In genomic region chr3:96262979-96263550, GRCm38 (mm10) we compare ENCODE assay signal across 8 mouse cellular contexts. TPM values are rescaled to one million over a fixed set of nuclear protein-coding genes. Genes with fewer than 3 reads are reported as not detected.
DNase-seq lines count a peak whose midpoint lies in the region; ATAC-seq lines count a peak whose summit lies in the region.

Hist2h4 (minus strand) TSS chr3:96263311.

- peak within 1 kb of the TSS; percentile 90 for H3K9ac ChIP-seq in midbrain, embryonic 11.5 days (ENCODE audit: low read length)

- no peaks in the 10 kb centered on the region for H3K9me3 ChIP-seq in embryonic facial prominence, embryonic 10.5 days
- H3K9me3 ChIP-seq in midbrain, embryonic 11.5 days (ENCODE audit: control insufficient read depth, low read length), result no peaks in the 10 kb centered on the region

- DNase-seq in adrenal gland, postnatal 14 days, result peak; percentile 95
- DNase-seq in embryonic facial prominence, embryonic 10.5 days (ENCODE audit: low spot score), result peak; percentile 95
- DNase-seq in kidney, adult 11 months, result peak; percentile 97
- peak; percentile 94 for DNase-seq in left cerebral cortex, postnatal 4 days
- DNase-seq in midbrain, embryonic 11.5 days (ENCODE audit: low spot score, missing footprints), result peak; percentile 100
- DNase-seq in right cerebral cortex, postnatal 4 days, result peak; percentile 89
- DNase-seq in yolk sac, embryonic 10.5 days (ENCODE audit: low spot score), result peak; percentile 97

- peak within 1 kb of the TSS; percentile 98 for H3K27ac ChIP-seq in embryonic facial prominence, embryonic 10.5 days (replicated peaks)
- H3K27ac ChIP-seq in midbrain, embryonic 11.5 days (ENCODE audit: low read depth, low read length), result peak within 1 kb of the TSS; percentile 98

- H3K4me2 ChIP-seq in midbrain, embryonic 11.5 days, result peak within 1 kb of the TSS; percentile 83

- H3K4me1 ChIP-seq in embryonic facial prominence, embryonic 10.5 days, result peaks cover 49% of the 10 kb centered on the region
- peaks cover 24% of the 10 kb centered on the region for H3K4me1 ChIP-seq in midbrain, embryonic 11.5 days (ENCODE audit: control insufficient read depth, insufficient read depth, low read length)

- H3K36me3 ChIP-seq in embryonic facial prominence, embryonic 10.5 days (replicated peaks), result no peaks in the 10 kb centered on the region
- H3K36me3 ChIP-seq in midbrain, embryonic 11.5 days (ENCODE audit: control insufficient read depth, insufficient read depth, low read length), result no peaks in the 10 kb centered on the region

- under 1% methylated on average over 40 of the region's 40 CpGs for WGBS in embryonic facial prominence, embryonic 10.5 days
- WGBS in midbrain, embryonic 11.5 days, result under 1% methylated on average over 40 of the region's 40 CpGs

- no peaks in the 10 kb centered on the region for H3K27me3 ChIP-seq in embryonic facial prominence, embryonic 10.5 days (replicated peaks; ENCODE audit: low read depth, poor library complexity, severe bottlenecking)
- no peaks in the 10 kb centered on the region for H3K27me3 ChIP-seq in midbrain, embryonic 11.5 days (ENCODE audit: control insufficient read depth, insufficient read depth, low read length)

- H3K4me3 ChIP-seq in embryonic facial prominence, embryonic 10.5 days, result peak within 1 kb of the TSS; percentile 63
- H3K4me3 ChIP-seq in midbrain, embryonic 11.5 days (ENCODE audit: low read depth, low read length), result peak within 1 kb of the TSS; percentile 55

- intact Hi-C loops in left cerebral cortex, postnatal 4 days (cut with DNase I), result loop anchor here (10.0 kb wide), 1 partner anchor 198 kb away; no protein-coding TSS in a partner anchor

- ATAC-seq in granulocyte monocyte progenitor cell, adult 5-6 weeks (replicated peaks; ENCODE audit: poor library complexity, severe bottlenecking), result peak; percentile 84
- ATAC-seq in midbrain, embryonic 11.5 days (ENCODE audit: low FRiP score), result peak; percentile 86

RNA-seq across cellular contexts. Expression of gene Hist2h4, which starts in this region (rescaled TPM):
- 54.1 and 56.9 TPM in 2 replicates for total RNA-seq in adrenal gland, postnatal 14 days (2021)
- polyA plus RNA-seq in embryonic facial prominence, embryonic 10.5 days (2016; fragmentation: Nextera tagmentation; extraction: Ambion mirVana), result 12.8 TPM in 2 replicates
- total RNA-seq in granulocyte monocyte progenitor cell, adult 5-6 weeks (2014; fragmentation: Nextera tagmentation), result 26.9 and 57.4 TPM in 2 replicates
- total RNA-seq in granulocyte monocyte progenitor cell, adult 5-6 weeks (2017), result 89.6 and 103 TPM in 2 replicates
- total RNA-seq in left cerebral cortex, postnatal 4 days (2021), result 10 to 100 TPM; 53.4 to 58.8 TPM
- polyA plus RNA-seq in midbrain, embryonic 11.5 days (2014; fragmentation: Nextera tagmentation; extraction: Ambion mirVana), result 5.0 and 5.4 TPM in 2 replicates

Comparison
In these comparisons a context has a peak if more than half of its experiments do, and no peak if none do; other contexts are left out.
1. Peak in every context shown above with its lines: DNase-seq, ATAC-seq, H3K4me3 ChIP-seq and H3K27ac ChIP-seq.